Mouse (Mus musculus) erythroblast, embryonic 14.5 days (primary cell): ENCODE data around the gene Sh3rf1.

Experiments
- GATA1 ChIP-seq: IDR thresholded peaks from 2 replicates; pipeline ENCODE4 v1.6.1; 2012; ENCODE audit warnings: low read length, inconsistent platforms, mixed read lengths
- TAL1 ChIP-seq: IDR thresholded peaks from 3 replicates; pipeline ENCODE4 v1.6.1; 2012; ENCODE audit warnings: low read length, inconsistent platforms, mixed read lengths

- TF ChIP-seq GATA1: no peak
- TF ChIP-seq TAL1: no peak
These were observed 16.0 kb upstream of the Sh3rf1 start for GRCm38 (mm10) chr8:61207636-61208035.
